Mouse (Mus musculus) MEL (cell line): ENCODE data around the gene Col26a1. TPM values are rescaled to one million over a fixed set of nuclear protein-coding genes. Genes with fewer than 3 reads are reported as not detected.

Experiments used
- DNase-seq: peaks from one replicate; pipeline ENCODE4 v3.0.0; 2011; ENCODE audit warnings: low read depth, low spot score
- H3K27ac ChIP-seq: 2 replicates; pipeline ENCODE4 v1.5.1; 2012; ENCODE audit warnings: low read depth, mild to moderate bottlenecking, control low read depth, low read length, moderate library complexity; ENCODE audit not compliant: control insufficient read depth
- H3K27me3 ChIP-seq, 2 experiments: fragments of 150-350 bp in 1 of 2; sonication (generic) in 1 of 2; 2 replicates each; pipeline ENCODE4 v1.6.1; 2012; ENCODE audit warnings: low read length in 2 of 2, mild to moderate bottlenecking in 2 of 2, improper control_type of control experiment in 1 of 2, moderate library complexity in 1 of 2; ENCODE audit not compliant: insufficient read depth in 2 of 2, control insufficient read depth in 1 of 2
- H3K36me3 ChIP-seq, 2 experiments: 2 replicates each; pipeline ENCODE4 v1.6.1; 2012 to 2014; ENCODE audit warnings: low read length in 2 of 2, improper control_type of control experiment in 1 of 2, inconsistent platforms in 1 of 2, mild to moderate bottlenecking in 1 of 2; ENCODE audit not compliant: insufficient read depth in 2 of 2, control insufficient read depth in 1 of 2
- H3K4me1 ChIP-seq, 2 experiments: fragments of 150-350 bp in 1 of 2; sonication (generic) in 1 of 2; 2 replicates each; pipeline ENCODE4 v1.6.1; 2012; ENCODE audit warnings: low read length in 2 of 2, improper control_type of control experiment in 1 of 2, mild to moderate bottlenecking in 1 of 2; ENCODE audit not compliant: insufficient read depth in 2 of 2, control insufficient read depth in 1 of 2
- H3K4me3 ChIP-seq, 2 experiments: fragments of 150-350 bp in 1 of 2; sonication (generic) in 1 of 2; 2 replicates each; pipeline ENCODE4 v1.5.1; 2012; ENCODE audit warnings: low read depth in 2 of 2, low read length in 2 of 2, mild to moderate bottlenecking in 2 of 2, moderate library complexity in 2 of 2, control low read depth in 1 of 2, improper control_type of control experiment in 1 of 2; ENCODE audit not compliant: control insufficient read depth in 1 of 2, insufficient read depth in 1 of 2
- H3K79me2 ChIP-seq: 2 replicates; pipeline ENCODE4 v1.6.1; 2012; ENCODE audit warnings: mild to moderate bottlenecking, low read length, moderate library complexity; ENCODE audit not compliant: control insufficient read depth, poor library complexity, insufficient read depth
- H3K9ac ChIP-seq: 2 replicates; pipeline ENCODE4 v1.6.1; 2012; ENCODE audit warnings: low read depth, mild to moderate bottlenecking, control low read depth, low read length, moderate library complexity; ENCODE audit not compliant: control insufficient read depth, poor library complexity, severe bottlenecking
- H3K9me3 ChIP-seq: fragments of 150-350 bp; sonication (generic); replicated peaks from 2 replicates; pipeline ENCODE4 v1.6.1; 2012; ENCODE audit warnings: mild to moderate bottlenecking, low read length, improper control_type of control experiment, moderate library complexity; ENCODE audit not compliant: insufficient read depth
- BHLHE40 ChIP-seq: IDR thresholded peaks from 2 replicates; pipeline ENCODE4 v1.6.1; 2012; ENCODE audit warnings: low read depth, mild to moderate bottlenecking, inconsistent platforms, low read length, improper control_type of control experiment, borderline replicate concordance
- CTCF ChIP-seq, 3 experiments: IDR thresholded peaks in 2 of 3; conservative IDR thresholded peaks in 1 of 3; 2 replicates each; pipeline ENCODE4 v1.5.1; 2011 to 2012; ENCODE audit warnings: low read length in 3 of 3, low read depth in 2 of 3, mild to moderate bottlenecking in 2 of 3, improper control_type of control experiment in 1 of 3, inconsistent platforms in 1 of 3, mixed read lengths in 1 of 3, moderate library complexity in 1 of 3; ENCODE audit not compliant: control insufficient read depth in 1 of 3, insufficient read depth in 1 of 3, poor library complexity in 1 of 3, severe bottlenecking in 1 of 3
- E2F4 ChIP-seq: IDR thresholded peaks from 2 replicates; pipeline ENCODE4 v1.6.1; 2011; ENCODE audit warnings: low read depth, low read length, improper control_type of control experiment, borderline replicate concordance
- EP300 ChIP-seq, 2 experiments: IDR thresholded peaks; 2 replicates each; pipeline ENCODE4 v1.6.1; 2011; ENCODE audit warnings: improper control_type of control experiment in 2 of 2, low read length in 2 of 2, low read depth in 1 of 2, mild to moderate bottlenecking in 1 of 2
- GATA1 ChIP-seq: IDR thresholded peaks from 2 replicates; pipeline ENCODE4 v1.6.1; 2011; ENCODE audit warnings: low read depth, low read length, improper control_type of control experiment
- HCFC1 ChIP-seq: IDR thresholded peaks from 2 replicates; pipeline ENCODE4 v1.6.1; 2012; ENCODE audit warnings: low read depth, mild to moderate bottlenecking, inconsistent platforms, low read length, improper control_type of control experiment, moderate library complexity
- MAZ ChIP-seq: IDR thresholded peaks from 2 replicates; pipeline ENCODE4 v1.6.1; 2012; ENCODE audit warnings: low read depth, mild to moderate bottlenecking, inconsistent platforms, low read length, improper control_type of control experiment
- MEF2A ChIP-seq: IDR thresholded peaks from 2 replicates; pipeline ENCODE4 v1.6.1; 2014; ENCODE audit warnings: low read depth, mild to moderate bottlenecking, inconsistent platforms, low read length, improper control_type of control experiment; ENCODE audit not compliant: poor library complexity, insufficient replicate concordance, severe bottlenecking; ENCODE audit errors: extremely low read depth
- NRF1 ChIP-seq: IDR thresholded peaks from 2 replicates; pipeline ENCODE4 v1.6.1; 2014; ENCODE audit warnings: low read depth, mild to moderate bottlenecking, inconsistent platforms, low read length, improper control_type of control experiment, moderate library complexity; ENCODE audit not compliant: poor library complexity, insufficient read depth, severe bottlenecking
- POLR2A ChIP-seq, 2 experiments: IDR thresholded peaks; 2 replicates each; pipeline ENCODE4 v1.6.1; 2011 to 2012; ENCODE audit warnings: low read length in 2 of 2, mild to moderate bottlenecking in 2 of 2, control low read depth in 1 of 2, improper control_type of control experiment in 1 of 2, low read depth in 1 of 2, moderate library complexity in 1 of 2; ENCODE audit not compliant: control insufficient read depth in 1 of 2, insufficient read depth in 1 of 2, poor library complexity in 1 of 2
- RAD21 ChIP-seq: IDR thresholded peaks from 2 replicates; pipeline ENCODE4 v1.6.1; 2011; ENCODE audit warnings: mild to moderate bottlenecking, low read depth, low read length, improper control_type of control experiment
- SMC3 ChIP-seq: IDR thresholded peaks from 2 replicates; pipeline ENCODE4 v1.6.1; 2011; ENCODE audit warnings: low read depth, low read length, improper control_type of control experiment
- TBP ChIP-seq: IDR thresholded peaks from 2 replicates; pipeline ENCODE4 v1.8.0; 2011; ENCODE audit warnings: low read depth, low read length, improper control_type of control experiment
- USF1 ChIP-seq: IDR thresholded peaks from 2 replicates; pipeline ENCODE4 v1.6.1; 2014; ENCODE audit warnings: low read depth, mild to moderate bottlenecking, inconsistent platforms, low read length, improper control_type of control experiment, moderate library complexity
- polyA plus RNA-seq, 2 experiments: library from polyadenylated mRNA; stranded (reverse) in 1 of 2; unstranded in 1 of 2; fragments of >175 nt in 1 of 2; fragments of >200 nt in 1 of 2; gene quantifications; 2 replicates each; pipeline versions ENCODE4 v1.2.1 to v1.2.4; 2012; ENCODE audit warnings: low replicate concordance in 2 of 2, low read depth in 1 of 2; ENCODE audit not compliant: insufficient read length in 2 of 2, insufficient read depth in 1 of 2, missing spikeins in 1 of 2
- total RNA-seq: library from RNA; depleted of rRNA; stranded (reverse); fragments of 300-350 nt; gene quantifications from 2 replicates; pipeline ENCODE4 v1.2.3, GENCODE M21; 2012

Gene Col26a1
- total and polyA plus RNA-seq, 3 experiments: not detected

- H3K27ac ChIP-seq: no peak overlapping the region
- H3K4me3 ChIP-seq: no peak overlapping the region
- no peak for DNase-seq
- no peaks in the 10 kb centered on the region for H3K79me2 ChIP-seq
- H3K27me3 ChIP-seq: no peaks in the 10 kb centered on the region
- H3K36me3 ChIP-seq: no peaks in the 10 kb centered on the region
- H3K9me3 ChIP-seq: no peaks in the 10 kb centered on the region
- TF ChIP-seq HCFC1: no peak
- TF ChIP-seq RAD21: no peak
- no peak for TF ChIP-seq MAZ
- no peak for TF ChIP-seq BHLHE40
- no peak for TF ChIP-seq NRF1
- no peak for TF ChIP-seq MEF2A
- no peak overlapping the region for H3K9ac ChIP-seq
- H3K4me1 ChIP-seq: no peaks in the 10 kb centered on the region
Observed at GRCm38 (mm10) chr5:136782600-136782999, 100.4 kb downstream of the Col26a1 start.

GRCm38 (mm10) chr5:136780465-136780864, 102.5 kb downstream of the Col26a1 start:
- peak; percentile 57 for DNase-seq
- H3K4me3 ChIP-seq: no peak overlapping the region
- H3K79me2 ChIP-seq: no peaks in the 10 kb centered on the region
- H3K9ac ChIP-seq: no peak overlapping the region
- H3K4me1 ChIP-seq: no peaks in the 10 kb centered on the region
- no peaks in the 10 kb centered on the region for H3K36me3 ChIP-seq
- no peaks in the 10 kb centered on the region for H3K9me3 ChIP-seq
- no peaks in the 10 kb centered on the region for H3K27me3 ChIP-seq
- TF ChIP-seq MAZ (no peak), EP300 (IDR thresholded peaks at IDR 0.05; ENCODE audit: low read depth in 1 of 2, low read length in 2 of 2) (no peak), SMC3 (peak; percentile 41), GATA1 (no peak), POLR2A (IDR thresholded peaks at IDR 0.05; ENCODE audit: control insufficient read depth in 1 of 2, insufficient read depth in 1 of 2, low read depth in 1 of 2, low read length in 2 of 2, poor library complexity in 1 of 2) (no peak), RAD21 (peak; percentile 30), E2F4 (no peak), CTCF (IDR thresholded peaks at IDR 0.05 in 2 of 3, conservative IDR thresholded peaks at IDR 0.05 in 1 of 3; ENCODE audit: control insufficient read depth in 1 of 3, insufficient read depth in 1 of 3, low read depth in 2 of 3, low read length in 3 of 3, poor library complexity in 1 of 3, severe bottlenecking in 1 of 3) (peak; percentile 57 to 87 (median 61))
- H3K27ac ChIP-seq: no peak overlapping the region

- Histone ChIP-seq H3K4me3 (no peak overlapping the region), H3K27me3 (no peaks in the 10 kb centered on the region), H3K9ac (no peak overlapping the region), H3K27ac (no peak overlapping the region), H3K79me2 (no peaks in the 10 kb centered on the region), H3K4me1 (no peaks in the 10 kb centered on the region), H3K9me3 (no peaks in the 10 kb centered on the region), H3K36me3 (no peaks in the 10 kb centered on the region)
- DNase-seq: no peak
- TF ChIP-seq USF1: no peak
- no peak for TF ChIP-seq HCFC1
- TF ChIP-seq TBP: no peak
- TF ChIP-seq, all 39 proteins: peak for 0
Observed at GRCm38 (mm10) chr5:136779946-136780345, 103.1 kb downstream of the Col26a1 start.
